Mouse (Mus musculus) midbrain, embryonic 12.5 days (tissue): Measurements from ENCODE around the gene Brap. TPM values are rescaled to one million over a fixed set of nuclear protein-coding genes. Genes with fewer than 3 reads are reported as not detected.
"Not testable (repeated sequence)": the region's sequence is repeated elsewhere in the genome, so short reads cannot be mapped to it uniquely, and the experiment has no call there.

Experiments used
- ATAC-seq: fragments of 200-750 bp; cut with Nextera tagmentation; 2 replicates; pipeline ENCODE4 v1.8.0; 2017; ENCODE audit warnings: low read depth, moderate TSS enrichment, moderate library complexity; ENCODE audit not compliant: low FRiP score
- H3K27ac ChIP-seq: fragments of 300-500 bp; sonication (generic); replicated peaks from 2 replicates; pipeline ENCODE4 v1.5.1; 2016; ENCODE audit warnings: mild to moderate bottlenecking
- H3K27me3 ChIP-seq: fragments of 300-500 bp; sonication (generic); 2 replicates; pipeline ENCODE4 v1.6.1; 2016; ENCODE audit warnings: mild to moderate bottlenecking
- H3K36me3 ChIP-seq: fragments of 300-500 bp; sonication (generic); 2 replicates; pipeline ENCODE4 v1.6.1; 2016
- H3K4me1 ChIP-seq: fragments of 300-500 bp; sonication (generic); 2 replicates; pipeline ENCODE4 v1.6.1; 2016
- H3K4me2 ChIP-seq: fragments of 300-500 bp; sonication (generic); replicated peaks from 2 replicates; pipeline ENCODE4 v1.6.1; 2016; ENCODE audit warnings: mild to moderate bottlenecking, moderate library complexity
- H3K4me3 ChIP-seq: fragments of 300-500 bp; sonication (generic); 2 replicates; pipeline ENCODE4 v1.5.1; 2016; ENCODE audit warnings: mild to moderate bottlenecking
- H3K9ac ChIP-seq: fragments of 300-500 bp; sonication (generic); replicated peaks from 2 replicates; pipeline ENCODE4 v1.6.1; 2016; ENCODE audit warnings: mild to moderate bottlenecking, moderate library complexity
- H3K9me3 ChIP-seq: fragments of 300-500 bp; sonication (generic); 2 replicates; pipeline ENCODE4 v1.6.1; 2016; ENCODE audit warnings: mild to moderate bottlenecking
- WGBS: fragments of 180-500 bp; shearing (Covaris S2); methylation state at CpG from one replicate; pipeline ENCODE4 v1.1.7; 2016; 5-methylcytosine and 5-hydroxymethylcytosine counted together
- polyA plus RNA-seq: library from polyadenylated mRNA; unstranded; fragments of >200 nt; fragmentation: Nextera tagmentation; extraction: Ambion mirVana; gene quantifications from 2 replicates; pipeline ENCODE4 v1.2.1, GENCODE M21; 2016

Gene Brap
- 49.0 and 51.5 TPM in 2 replicates for polyA plus RNA-seq

DNA sequence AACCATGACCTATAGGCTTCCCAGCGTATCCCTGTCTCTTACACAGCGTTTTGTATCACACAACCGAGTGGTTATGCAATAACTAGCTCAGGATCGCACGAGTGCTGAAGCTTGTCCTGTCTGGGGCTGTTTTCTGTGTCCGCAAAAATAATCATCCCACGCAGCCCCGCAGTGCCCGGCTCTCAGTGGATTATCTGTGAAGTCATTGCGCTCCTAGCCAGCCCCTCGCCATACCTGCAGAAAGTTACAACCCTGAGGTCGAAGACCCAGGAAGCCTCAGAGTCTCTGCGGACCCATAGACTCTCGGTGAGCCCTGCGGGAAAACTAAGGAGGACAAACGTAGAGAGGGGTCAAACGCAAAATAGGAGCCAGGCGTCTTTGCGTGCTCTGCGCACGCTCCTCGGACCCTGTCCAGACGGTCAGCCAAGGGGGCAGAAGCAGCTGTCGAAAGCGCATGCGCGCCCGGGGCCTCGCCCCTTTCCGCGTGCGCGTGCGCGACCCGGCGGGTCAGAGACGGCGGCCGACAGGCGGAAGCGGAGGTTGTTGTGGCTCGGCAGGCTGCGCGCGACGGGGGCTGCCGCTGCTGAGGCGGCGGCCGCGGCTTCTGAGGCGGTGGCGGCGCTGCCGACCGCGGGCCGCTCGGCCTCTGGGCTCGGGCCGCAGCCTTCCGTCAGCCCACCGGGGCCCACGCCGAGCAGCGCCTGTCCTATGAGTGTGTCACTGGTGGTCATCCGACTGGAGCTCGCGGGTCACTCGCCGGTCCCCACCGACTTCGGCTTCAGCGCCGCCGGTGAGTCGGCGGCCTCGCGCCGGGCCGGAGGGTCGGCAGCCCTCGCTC lies at the start of gene Brap, which contains the start of gene Acad10:
Gene Brap, plus strand, starts transcription at position 505 of the 838 bp plus-strand sequence.
Gene Acad10, minus strand, starts transcription at position 456 of the 838 bp plus-strand sequence.
- peak; percentile 87 for ATAC-seq

DNA sequence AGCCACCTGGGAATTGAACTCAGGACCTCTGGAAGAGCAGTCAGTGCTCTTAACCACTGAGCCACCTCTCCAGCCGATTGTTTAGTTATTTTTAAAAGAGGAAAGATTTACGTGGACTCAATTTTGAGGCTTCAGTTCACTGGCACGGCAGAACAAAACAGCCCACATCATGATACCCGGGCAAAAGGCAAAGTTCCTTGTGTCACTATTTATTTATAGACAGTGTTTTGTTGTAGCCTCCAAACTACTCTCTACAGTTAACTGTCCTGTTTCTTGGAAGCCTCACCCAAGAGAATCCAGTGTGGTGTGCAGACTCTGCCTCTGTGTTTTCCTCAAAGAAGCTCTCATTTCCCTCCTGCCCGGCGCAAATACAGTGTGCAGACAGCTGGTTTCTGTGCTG lies 48.3 kb upstream of the Brap start:
- H3K36me3 ChIP-seq, result no peaks in the 10 kb centered on the region
- H3K4me2 ChIP-seq, result no peak overlapping the region
- no peaks in the 10 kb centered on the region for H3K27me3 ChIP-seq
- H3K4me3 ChIP-seq, result no peak overlapping the region
- no peaks in the 10 kb centered on the region for H3K9me3 ChIP-seq
- H3K4me1 ChIP-seq, result no peaks in the 10 kb centered on the region
- no peak overlapping the region for H3K27ac ChIP-seq
- no peak overlapping the region for H3K9ac ChIP-seq
- WGBS, result 82% methylated on average over 6 of the region's 6 CpGs
- ATAC-seq, result no peak

More for the DNA sequence above, at the start of gene Brap, which contains the start of gene Acad10:
- peak within 1 kb of the TSS; percentile 97 for H3K4me3 ChIP-seq
- peaks cover 31% of the 10 kb centered on the region for H3K36me3 ChIP-seq
- peaks cover 15% of the 10 kb centered on the region for H3K4me1 ChIP-seq
- WGBS, result 2% methylated on average over 75 of the region's 85 CpGs
- H3K27ac ChIP-seq, result peak within 1 kb of the TSS; percentile 75
- H3K9ac ChIP-seq, result peak within 1 kb of the TSS; percentile 93
- H3K9me3 ChIP-seq, result no peaks in the 10 kb centered on the region
- peak within 1 kb of the TSS; percentile 87 for H3K4me2 ChIP-seq
- no peaks in the 10 kb centered on the region for H3K27me3 ChIP-seq

DNA sequence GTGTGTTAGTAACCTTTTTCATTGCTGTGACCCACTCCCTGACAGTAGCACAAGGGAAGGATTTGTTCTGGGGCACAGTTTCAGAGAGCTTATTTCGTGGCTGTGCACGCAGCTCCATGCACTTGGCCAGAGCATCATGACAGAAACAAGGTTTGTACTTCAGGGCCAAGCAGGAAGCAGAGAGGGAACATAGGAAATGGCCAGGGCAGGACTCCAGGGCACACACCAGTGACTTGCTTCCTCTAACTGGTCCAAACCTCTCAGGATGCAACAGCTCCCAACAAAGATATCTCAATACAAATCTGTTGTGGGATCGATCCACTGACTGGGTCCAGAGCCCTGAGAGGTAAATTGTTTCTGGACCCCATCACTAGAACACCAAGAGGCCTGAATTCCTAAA lies 45.4 kb upstream of the Brap start:
- H3K36me3 ChIP-seq, H3K27me3 ChIP-seq, H3K4me2 ChIP-seq, H3K9ac ChIP-seq, H3K9me3 ChIP-seq, ATAC-seq, H3K4me3 ChIP-seq, H3K27ac ChIP-seq: not testable (repeated sequence)
- 82% methylated on average over 3 of the region's 3 CpGs for WGBS
- peaks cover 11% of the 10 kb centered on the region for H3K4me1 ChIP-seq

DNA sequence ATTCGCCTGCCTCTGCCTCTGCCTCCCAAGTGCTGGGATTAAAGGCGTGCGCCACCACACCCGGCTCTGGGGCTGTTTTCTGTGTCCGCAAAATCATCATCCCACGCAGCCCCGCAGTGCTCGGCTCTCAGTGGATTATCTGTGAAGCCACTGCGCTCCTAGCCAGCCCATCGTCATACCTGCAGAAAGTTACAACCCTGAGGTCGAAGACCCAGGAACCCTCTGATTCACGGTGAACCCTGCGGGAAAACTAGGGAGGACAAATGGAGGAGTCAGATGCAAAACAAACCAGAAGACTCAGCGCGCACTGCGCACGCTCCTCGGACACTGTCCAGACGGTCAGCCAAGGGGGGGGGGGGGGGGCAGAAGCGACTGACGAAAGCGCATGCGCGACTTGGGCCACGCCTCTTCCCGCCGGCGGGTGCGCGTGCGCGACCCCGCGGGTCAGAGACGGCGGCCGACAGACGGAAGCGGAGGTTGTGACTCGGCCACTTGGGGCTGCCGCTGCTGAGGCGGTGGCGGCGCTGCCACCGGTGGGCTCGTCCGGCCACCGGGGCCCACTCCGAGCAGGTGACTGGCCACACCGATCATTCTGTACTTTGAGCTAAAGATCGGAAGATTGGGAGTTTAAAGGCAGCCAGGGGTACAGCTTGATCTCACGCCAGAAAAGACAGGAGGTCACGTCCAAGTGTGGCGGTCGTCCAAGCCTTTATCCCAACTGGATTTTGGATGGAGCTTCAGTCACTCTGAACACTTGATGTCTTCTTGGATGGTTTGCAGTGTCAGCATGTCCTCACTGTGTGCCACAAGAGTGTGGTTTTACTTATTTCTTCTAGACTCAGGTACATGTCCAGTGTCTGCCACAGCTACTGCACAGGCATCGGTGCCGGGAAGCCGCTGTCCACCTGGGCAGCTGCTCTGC lies 41.5 kb upstream of the Brap start, which contains the start of gene Acad12:
Gene Acad12, minus strand, starts transcription at position 347 of the 922 bp plus-strand sequence.
- 1% methylated on average over 56 of the region's 58 CpGs for WGBS
- Histone ChIP-seq H3K4me3 (peak within 1 kb of the TSS; percentile 72), H3K4me2 (peak within 1 kb of the TSS; percentile 77), H3K27me3 (no peaks in the 10 kb centered on the region), H3K4me1 (peaks cover 13% of the 10 kb centered on the region), H3K27ac (peak within 1 kb of the TSS; percentile 86), H3K36me3 (no peaks in the 10 kb centered on the region), H3K9me3 (no peaks in the 10 kb centered on the region), H3K9ac (peak within 1 kb of the TSS; percentile 90)
- peak; percentile 89 for ATAC-seq

DNA sequence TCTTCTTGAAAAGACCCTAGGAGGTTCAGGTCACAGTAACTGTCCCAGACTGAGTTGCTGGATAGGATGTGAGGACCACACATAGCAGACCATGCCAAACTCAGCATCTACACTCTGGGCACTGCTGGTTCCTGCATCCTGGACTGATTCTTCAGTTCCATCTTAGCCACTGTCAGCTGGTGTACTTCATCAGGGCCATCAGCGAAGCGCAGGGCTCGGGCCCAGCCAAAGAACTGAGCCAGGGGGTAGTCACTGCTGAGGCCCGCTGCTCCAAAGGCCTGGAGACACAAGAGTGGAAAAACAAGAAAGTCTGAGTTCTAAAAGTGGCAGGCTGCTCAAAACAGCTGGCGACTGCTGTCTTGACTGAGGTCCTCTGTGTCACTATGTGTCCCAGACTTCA lies 39.3 kb upstream of the Brap start:
- no peak for ATAC-seq
- H3K4me1 ChIP-seq, result peaks cover 13% of the 10 kb centered on the region
- H3K4me3 ChIP-seq, result no peak overlapping the region
- H3K27me3 ChIP-seq, result no peaks in the 10 kb centered on the region
- H3K27ac ChIP-seq, result no peak overlapping the region
- WGBS, result 93% methylated on average over 5 of the region's 5 CpGs
- H3K9ac ChIP-seq, result no peak overlapping the region
- H3K4me2 ChIP-seq, result no peak overlapping the region
- H3K36me3 ChIP-seq, result no peaks in the 10 kb centered on the region
- no peaks in the 10 kb centered on the region for H3K9me3 ChIP-seq

DNA sequence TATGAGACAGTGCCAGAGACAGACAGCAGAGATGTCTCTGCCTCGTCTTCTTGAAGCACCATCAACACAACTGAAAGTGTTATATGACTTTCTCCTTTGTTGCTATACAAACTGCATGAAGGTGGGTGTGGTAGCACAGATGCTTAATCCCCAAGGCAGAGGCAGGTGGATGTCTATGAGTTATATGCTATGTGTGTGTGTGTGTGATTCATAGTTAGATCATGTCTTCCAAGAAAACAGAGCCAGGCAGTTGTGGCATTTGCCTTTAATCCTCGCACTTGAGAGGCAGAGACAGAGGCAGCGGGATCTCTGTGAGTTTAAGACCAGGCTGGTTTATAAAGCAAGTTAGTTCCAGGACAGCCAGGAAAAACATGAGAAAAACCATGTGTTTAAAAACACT lies 37.1 kb upstream of the Brap start:
- Histone ChIP-seq H3K4me2 (no peak overlapping the region), H3K9ac (no peak overlapping the region), H3K4me3 (no peak overlapping the region), H3K9me3 (no peaks in the 10 kb centered on the region), H3K27me3 (no peaks in the 10 kb centered on the region), H3K4me1 (peaks cover 10% of the 10 kb centered on the region), H3K36me3 (no peaks in the 10 kb centered on the region), H3K27ac (no peak overlapping the region)
- 90% methylated on average over 3 of the region's 3 CpGs for WGBS
- ATAC-seq, result no peak

DNA sequence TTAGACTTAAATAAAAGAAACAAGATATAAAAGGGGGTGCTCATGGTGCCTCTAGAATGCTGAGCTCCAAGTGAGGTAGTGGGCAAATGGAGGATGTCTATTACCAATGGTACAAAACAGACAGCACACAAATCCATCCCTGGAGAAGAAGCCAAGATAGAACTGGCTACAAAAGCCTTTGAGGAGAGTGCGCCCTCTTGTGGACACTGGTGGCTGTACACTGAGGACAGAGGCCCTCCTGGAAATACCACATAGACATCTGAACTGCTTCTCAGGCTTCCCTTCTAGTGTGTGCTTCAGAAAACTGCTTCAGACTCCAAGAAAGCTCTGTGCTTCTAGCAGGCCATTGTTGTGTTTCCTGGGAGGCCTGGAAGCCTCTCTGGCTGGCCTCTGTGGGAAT lies 32.5 kb upstream of the Brap start:
- no peak overlapping the region for H3K4me3 ChIP-seq
- no peaks in the 10 kb centered on the region for H3K36me3 ChIP-seq
- H3K4me1 ChIP-seq, result peaks cover 5% of the 10 kb centered on the region; the same call in 1 of the 2 replicates
- no peak overlapping the region for H3K9ac ChIP-seq
- no peak for ATAC-seq
- no peaks in the 10 kb centered on the region for H3K27me3 ChIP-seq
- no peak overlapping the region for H3K4me2 ChIP-seq
- 0% methylated on average over 1 of the region's 1 CpGs for WGBS
- no peaks in the 10 kb centered on the region for H3K9me3 ChIP-seq
- H3K27ac ChIP-seq, result no peak overlapping the region

DNA sequence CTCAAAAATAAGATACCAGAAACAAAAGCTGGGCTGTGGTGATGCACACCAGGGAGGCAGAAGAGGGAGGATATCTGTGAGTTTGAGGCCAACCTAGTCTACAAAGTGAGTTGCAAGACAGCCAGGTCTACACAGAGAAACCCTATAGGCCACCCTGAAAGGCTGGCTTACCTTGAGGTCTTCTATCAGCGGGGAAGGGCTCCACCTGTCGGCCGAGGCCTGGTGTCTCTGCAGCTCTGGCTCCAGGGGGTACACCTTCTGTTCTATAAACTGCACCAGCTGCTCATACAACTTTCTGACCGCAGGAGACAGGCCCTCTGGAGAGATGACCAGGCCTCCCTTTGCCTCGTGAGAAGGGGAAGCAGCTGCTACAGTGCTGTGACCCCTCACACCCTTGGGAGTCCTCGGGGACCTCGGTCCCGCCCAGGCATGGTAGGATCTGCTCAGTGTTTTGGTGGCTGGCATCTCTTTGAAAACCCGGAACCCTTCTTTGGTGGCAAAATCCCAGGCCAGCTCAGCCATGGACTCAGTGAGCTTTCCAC lies 29.2 kb upstream of the Brap start:
- 70% methylated on average over 9 of the region's 9 CpGs for WGBS
- ATAC-seq, H3K4me2 ChIP-seq: not testable (repeated sequence)

DNA sequence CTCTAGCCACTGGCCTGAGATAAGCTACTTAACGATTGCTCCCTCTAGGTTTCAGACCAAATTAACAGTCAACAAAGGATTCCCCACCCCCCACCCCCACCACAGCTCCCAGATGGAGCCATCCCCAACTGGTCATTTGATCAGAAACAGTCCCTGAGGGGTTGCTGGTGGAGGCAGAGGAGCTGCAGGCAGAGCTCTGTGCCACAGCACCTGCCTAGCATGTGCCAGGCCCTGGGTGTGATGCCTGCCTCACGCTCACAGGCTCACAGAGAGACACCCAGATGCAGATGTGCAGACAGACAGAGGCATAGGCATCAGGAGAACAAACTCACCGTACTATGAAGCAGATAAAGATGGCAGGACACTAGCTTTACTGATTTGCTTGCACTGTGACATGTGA lies 27.6 kb upstream of the Brap start:
- ATAC-seq, result no peak
- peak overlapping the region; percentile 60; the same call in 1 of the 2 replicates for H3K27ac ChIP-seq
- peaks cover 6% of the 10 kb centered on the region; the same call in 1 of the 2 replicates for H3K4me1 ChIP-seq
- no peak overlapping the region for H3K4me2 ChIP-seq
- H3K9me3 ChIP-seq, result no peaks in the 10 kb centered on the region
- H3K9ac ChIP-seq, result no peak overlapping the region
- 36% methylated on average over 3 of the region's 3 CpGs for WGBS
- H3K36me3 ChIP-seq, result no peaks in the 10 kb centered on the region
- H3K4me3 ChIP-seq, result no peak overlapping the region
- no peaks in the 10 kb centered on the region for H3K27me3 ChIP-seq

More for the DNA sequence above, 29.2 kb upstream of the Brap start:
- not testable (repeated sequence) for H3K27me3 ChIP-seq, H3K9me3 ChIP-seq, H3K36me3 ChIP-seq, H3K4me1 ChIP-seq, H3K4me3 ChIP-seq, H3K27ac ChIP-seq, H3K9ac ChIP-seq

DNA sequence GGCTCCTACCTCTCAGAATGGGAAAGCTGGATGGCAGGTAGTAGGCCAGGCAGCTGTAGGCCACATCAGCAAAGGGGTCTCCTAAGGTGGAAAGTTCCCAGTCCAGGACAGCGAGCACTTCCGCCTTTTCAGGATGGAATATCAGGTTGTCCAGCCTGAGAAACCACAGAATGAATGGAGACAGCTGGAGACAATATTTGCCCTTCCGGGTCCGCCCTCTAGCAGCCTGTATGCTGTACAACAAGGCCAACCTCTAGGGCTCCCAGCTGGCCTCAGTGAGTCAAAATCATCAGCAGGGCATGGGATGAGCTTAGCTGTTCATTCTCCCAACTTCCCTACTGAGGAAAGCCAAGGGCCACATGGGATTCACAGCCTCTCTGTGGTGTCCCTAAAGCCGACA lies 25.7 kb upstream of the Brap start:
- 92% methylated on average over 5 of the region's 5 CpGs for WGBS
- Histone ChIP-seq H3K36me3 (no peaks in the 10 kb centered on the region), H3K4me1 (peaks cover 6% of the 10 kb centered on the region; the same call in 1 of the 2 replicates), H3K27me3 (no peaks in the 10 kb centered on the region), H3K4me2 (no peak overlapping the region), H3K4me3 (no peak overlapping the region), H3K27ac (no peak overlapping the region), H3K9me3 (no peaks in the 10 kb centered on the region), H3K9ac (no peak overlapping the region)
- ATAC-seq, result no peak

DNA sequence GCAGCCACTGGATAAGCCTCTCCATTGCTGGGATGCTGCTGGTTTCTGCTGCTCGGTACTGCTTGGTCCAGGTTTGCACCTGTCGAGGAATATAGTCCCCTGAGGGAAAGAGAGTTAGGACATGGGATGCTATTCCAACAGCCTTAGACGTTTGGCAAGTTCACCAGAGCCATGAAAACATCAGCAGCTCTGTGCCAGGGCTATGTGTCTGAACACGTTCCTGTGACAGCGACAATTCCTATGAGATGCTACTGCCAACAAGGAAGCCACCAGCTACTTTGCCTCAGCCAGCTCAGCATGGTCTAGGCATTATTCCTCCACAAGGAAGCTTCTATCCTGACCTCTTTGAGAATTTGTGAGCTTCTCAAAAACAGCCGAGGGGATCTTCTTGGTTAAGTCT lies 23.1 kb upstream of the Brap start:
- Histone ChIP-seq H3K27ac (no peak overlapping the region), H3K4me3 (no peak overlapping the region), H3K9me3 (no peaks in the 10 kb centered on the region), H3K9ac (no peak overlapping the region), H3K4me1 (peaks cover 6% of the 10 kb centered on the region; the same call in 1 of the 2 replicates), H3K27me3 (no peaks in the 10 kb centered on the region), H3K4me2 (no peak overlapping the region), H3K36me3 (no peaks in the 10 kb centered on the region)
- ATAC-seq, result no peak
- WGBS, result 89% methylated on average over 6 of the region's 6 CpGs
